Mouse (Mus musculus) hindbrain, embryonic 14.5 days (tissue): ENCODE measurements at regions not wholly inside any gene's neighbourhood (a gene's known extent, or its start where the extent isn't known, plus 50 kb on each side); places are given as distances from the start of the nearest gene placed in this dataset.

Source experiments
- ATAC-seq: fragments of 200-750 bp; cut with Nextera tagmentation; 2 replicates; pipeline ENCODE4 v1.8.0; 2017; ENCODE audit warnings: moderate number of reproducible peaks, mild to moderate bottlenecking, moderate TSS enrichment, moderate library complexity; ENCODE audit not compliant: low FRiP score
- DNase-seq: peaks from one replicate; pipeline ENCODE4 v3.0.0-alpha.2; 2015; ENCODE audit warnings: low spot score
- H3K27ac ChIP-seq: fragments of 300-500 bp; sonication (generic); 2 replicates; pipeline ENCODE4 v1.5.1; 2014; ENCODE audit warnings: mild to moderate bottlenecking, moderate library complexity
- H3K27me3 ChIP-seq: fragments of 300-500 bp; sonication (generic); 2 replicates; pipeline ENCODE4 v1.6.1; 2014; ENCODE audit warnings: mild to moderate bottlenecking, low read length, mixed read lengths; ENCODE audit not compliant: control insufficient read depth, insufficient read depth
- H3K36me3 ChIP-seq: fragments of 300-500 bp; sonication (generic); replicated peaks from 2 replicates; pipeline ENCODE4 v1.6.1; 2014; ENCODE audit not compliant: control insufficient read depth, insufficient read depth
- H3K4me1 ChIP-seq: fragments of 300-500 bp; sonication (generic); replicated peaks from 2 replicates; pipeline ENCODE4 v1.6.1; 2014; ENCODE audit warnings: antibody characterized with exemption, low read length, mixed read lengths; ENCODE audit not compliant: control insufficient read depth, insufficient read depth
- H3K4me2 ChIP-seq: fragments of 300-500 bp; sonication (generic); replicated peaks from 2 replicates; pipeline ENCODE4 v1.6.1; 2014; ENCODE audit warnings: mild to moderate bottlenecking, moderate library complexity
- H3K4me3 ChIP-seq: fragments of 300-500 bp; sonication (generic); replicated peaks from 2 replicates; pipeline ENCODE4 v1.5.1; 2014; ENCODE audit warnings: mild to moderate bottlenecking, low read length
- H3K9ac ChIP-seq: fragments of 300-500 bp; sonication (generic); 2 replicates; pipeline ENCODE4 v1.6.1; 2014
- H3K9me3 ChIP-seq: fragments of 300-500 bp; sonication (generic); 2 replicates; pipeline ENCODE4 v1.6.1; 2016; ENCODE audit warnings: low read length; ENCODE audit not compliant: control insufficient read depth
- WGBS: fragments of 180-500 bp; shearing (Covaris S2); extraction: QIAGEN DNeasy Blood & Tissue Kit; methylation state at CpG from one replicate; pipeline ENCODE4 v1.1.7; 2014; 5-methylcytosine and 5-hydroxymethylcytosine counted together

- DNase-seq (no peak), ATAC-seq (0 out of 2 replicates have a peak, but pooled peaks have one; percentile 48)
- Histone ChIP-seq H3K36me3 (no peaks in the 10 kb centered on the region), H3K4me3 (no peak overlapping the region), H3K27ac (no peak overlapping the region), H3K4me1 (no peaks in the 10 kb centered on the region), H3K4me2 (no peak overlapping the region), H3K9ac (no peak overlapping the region), H3K27me3 (no peaks in the 10 kb centered on the region), H3K9me3 (no peaks in the 10 kb centered on the region)
- 95% methylated on average over 3 of the region's 3 CpGs for WGBS
Measured at GRCm38 (mm10) chr3:72825618-72826017, 142.0 kb downstream of the Sis start.

- no peak overlapping the region for H3K27ac ChIP-seq
- no peaks in the 10 kb centered on the region for H3K36me3 ChIP-seq
- no peaks in the 10 kb centered on the region for H3K27me3 ChIP-seq
- DNase-seq: no peak
- H3K4me2 ChIP-seq: no peak overlapping the region
- ATAC-seq: no peak
- no peaks in the 10 kb centered on the region for H3K4me1 ChIP-seq
- H3K9me3 ChIP-seq: no peaks in the 10 kb centered on the region
- no peak overlapping the region for H3K9ac ChIP-seq
- 76% methylated on average over 4 of the region's 4 CpGs for WGBS
- H3K4me3 ChIP-seq: no peak overlapping the region
Measured at GRCm38 (mm10) chr3:72823148-72823547, 144.5 kb downstream of the Sis start.

GRCm38 (mm10) chr3:72790611-72791010, 177.1 kb downstream of the Sis start:
- no peaks in the 10 kb centered on the region for H3K4me1 ChIP-seq
- DNase-seq: no peak
- H3K27ac ChIP-seq: no peak overlapping the region
- H3K36me3 ChIP-seq: no peaks in the 10 kb centered on the region
- H3K9ac ChIP-seq: no peak overlapping the region
- WGBS: 41% methylated on average over 5 of the region's 5 CpGs
- H3K9me3 ChIP-seq: no peaks in the 10 kb centered on the region
- no peak for ATAC-seq
- H3K4me2 ChIP-seq: no peak overlapping the region
- H3K4me3 ChIP-seq: no peak overlapping the region
- no peaks in the 10 kb centered on the region for H3K27me3 ChIP-seq
